Mouse (Mus musculus) c-Kit-negative CD71-positive TER-119-positive erythroid progenitor cells, embryonic 14.5 days (primary cell): ENCODE results near the gene Vmn2r43.
"Not testable (repeated sequence)": the region's sequence is repeated elsewhere in the genome, so short reads cannot be mapped to it uniquely, and the experiment has no call there.

ENCODE experiments used
- DNase-seq: peaks from one replicate; pipeline ENCODE4 v3.0.0-alpha.2; 2013; ENCODE audit warnings: low read depth, low spot score

Gene Vmn2r43

GRCm38 (mm10) chr7:8260499-8260898 lies at the start of gene Vmn2r43:
Gene Vmn2r43, minus strand, starts transcription at chr7:8260599.
- DNase-seq: not testable (repeated sequence)

GRCm38 (mm10) chr7:8200220-8200619 lies 60.2 kb downstream of the Vmn2r43 start, which contains the start of gene Vmn2r42:
Gene Vmn2r42, minus strand, starts transcription at chr7:8200320.
- DNase-seq: not testable (repeated sequence)
